Mouse (Mus musculus) G1E (cell line): ENCODE results near the gene Klhl3. TPM values are rescaled to one million over a fixed set of nuclear protein-coding genes. Genes with fewer than 3 reads are reported as not detected.

Source experiments
- ATAC-seq: 2 replicates; pipeline ENCODE4 v1.8.0; 2016; ENCODE audit warnings: mild to moderate bottlenecking; ENCODE audit not compliant: insufficient number of reproducible peaks, poor library complexity, low FRiP score, severe bottlenecking; ENCODE audit errors: extremely low read depth
- DNase-seq: peaks from one replicate; pipeline ENCODE4 v3.0.0; 2012; ENCODE audit warnings: low spot score
- H3K27me3 ChIP-seq: 2 replicates; pipeline ENCODE4 v1.6.1; 2012; ENCODE audit warnings: mild to moderate bottlenecking, low read length, inconsistent platforms; ENCODE audit not compliant: insufficient read depth
- H3K36me3 ChIP-seq: replicated peaks from 2 replicates; pipeline ENCODE3; 2012; ENCODE audit warnings: mild to moderate bottlenecking, inconsistent platforms
- H3K4me1 ChIP-seq: 2 replicates; pipeline ENCODE4 v1.6.1; 2012; ENCODE audit warnings: low read depth, low read length, inconsistent platforms, mixed read lengths; ENCODE audit not compliant: insufficient read depth
- H3K4me3 ChIP-seq: 2 replicates; pipeline ENCODE4 v1.5.1; 2012; ENCODE audit warnings: low read depth, mild to moderate bottlenecking, inconsistent platforms, low read length, moderate library complexity, mixed read lengths
- H3K9me3 ChIP-seq: replicated peaks from 2 replicates; pipeline ENCODE4 v1.6.1; 2012; ENCODE audit warnings: inconsistent platforms
- CTCF ChIP-seq: IDR thresholded peaks from 2 replicates; pipeline ENCODE4 v1.5.1; 2012; ENCODE audit warnings: low read depth, low read length, inconsistent platforms, mixed read lengths
- GATA1 ChIP-seq: IDR thresholded peaks from 2 replicates; pipeline ENCODE4 v1.6.1; 2012; ENCODE audit warnings: borderline replicate concordance, low read length, inconsistent platforms, mixed read lengths
- GATA2 ChIP-seq: IDR thresholded peaks from 2 replicates; pipeline ENCODE4 v1.6.1; 2012; ENCODE audit warnings: low read depth, low read length, inconsistent platforms, borderline replicate concordance
- POLR2AphosphoS5 ChIP-seq: IDR thresholded peaks from 2 replicates; pipeline ENCODE4 v1.6.1; 2012; ENCODE audit warnings: low read depth, low read length, inconsistent platforms; ENCODE audit not compliant: insufficient replicate concordance
- TAL1 ChIP-seq: conservative IDR thresholded peaks from 2 replicates; pipeline ENCODE4 v1.6.1; 2012; ENCODE audit warnings: low read depth, low read length, inconsistent platforms, mixed read lengths
- polyA plus RNA-seq: library from polyadenylated mRNA; stranded (reverse); fragments of >175 nt; gene quantifications from 2 replicates; pipeline ENCODE4 v1.2.3, GENCODE M21; 2012
- total RNA-seq, 2 experiments: library from RNA; stranded (forward) in 1 of 2; stranded (reverse) in 1 of 2; fragments of 200-1000 nt in 1 of 2; fragments of >200 nt in 1 of 2; fragmentation: Nextera tagmentation in 1 of 2; gene quantifications; 2 replicates each; pipeline ENCODE4 v1.2.3; 2014 to 2017

Klhl3 gene
- total and polyA plus RNA-seq, 3 experiments, result 0.05 TPM; not detected in 2

DNA sequence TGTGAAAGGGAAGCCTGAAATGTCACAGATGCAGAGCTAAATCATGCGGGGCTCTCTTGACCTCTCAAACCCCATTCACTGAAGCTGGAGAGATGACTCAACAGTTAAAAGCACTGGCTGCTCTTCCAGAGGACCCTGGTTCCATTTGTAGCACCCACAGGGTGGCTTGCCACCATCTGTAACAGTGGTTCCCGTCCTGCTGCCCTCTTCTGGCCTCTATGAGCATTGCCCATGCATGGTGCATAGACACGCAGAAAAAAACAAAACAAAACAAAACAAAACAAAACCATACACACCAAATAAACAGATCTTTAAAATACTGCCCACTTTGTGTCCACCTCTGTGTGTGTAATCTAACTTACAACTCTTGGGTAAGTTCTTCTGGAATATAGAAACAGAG, 65.3 kb downstream of the Klhl3 start:
- H3K36me3 ChIP-seq, result no peaks in the 10 kb centered on the region
- no peak overlapping the region for H3K4me3 ChIP-seq
- no peak for TF ChIP-seq TAL1
- TF ChIP-seq GATA2, result no peak
- TF ChIP-seq POLR2AphosphoS5, result no peak
- TF ChIP-seq CTCF, result no peak
- TF ChIP-seq GATA1, result no peak
- no peaks in the 10 kb centered on the region for H3K27me3 ChIP-seq
- peaks cover 75% of the 10 kb centered on the region for H3K9me3 ChIP-seq
- ATAC-seq (no peak), DNase-seq (no peak)
- no peaks in the 10 kb centered on the region for H3K4me1 ChIP-seq

DNA sequence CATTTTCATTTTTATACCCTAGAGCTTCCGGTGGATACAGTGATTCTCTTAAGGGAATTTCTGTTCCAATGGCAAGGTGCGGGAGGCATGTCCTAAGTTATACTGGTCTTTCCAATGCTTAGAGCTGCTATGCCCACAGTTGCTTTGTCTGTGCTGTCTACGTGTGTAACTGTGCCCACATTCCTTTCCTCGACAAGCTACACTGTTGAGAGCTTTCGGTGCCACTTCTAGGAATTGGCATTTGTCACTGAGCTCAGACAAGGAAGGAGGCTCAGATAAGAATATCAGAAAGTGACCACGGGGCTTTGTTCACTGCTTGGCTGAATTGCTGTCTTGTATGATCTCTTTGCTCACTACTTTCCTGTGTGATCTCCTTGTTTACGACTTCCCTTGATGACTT, 67.2 kb downstream of the Klhl3 start:
- ATAC-seq (no peak), DNase-seq (no peak)
- no peaks in the 10 kb centered on the region for H3K36me3 ChIP-seq
- peaks cover 72% of the 10 kb centered on the region for H3K9me3 ChIP-seq
- no peak overlapping the region for H3K4me3 ChIP-seq
- TF ChIP-seq TAL1 (no peak), GATA1 (no peak), CTCF (no peak), GATA2 (no peak), POLR2AphosphoS5 (no peak)
- H3K27me3 ChIP-seq, result no peaks in the 10 kb centered on the region
- H3K4me1 ChIP-seq, result no peaks in the 10 kb centered on the region

DNA sequence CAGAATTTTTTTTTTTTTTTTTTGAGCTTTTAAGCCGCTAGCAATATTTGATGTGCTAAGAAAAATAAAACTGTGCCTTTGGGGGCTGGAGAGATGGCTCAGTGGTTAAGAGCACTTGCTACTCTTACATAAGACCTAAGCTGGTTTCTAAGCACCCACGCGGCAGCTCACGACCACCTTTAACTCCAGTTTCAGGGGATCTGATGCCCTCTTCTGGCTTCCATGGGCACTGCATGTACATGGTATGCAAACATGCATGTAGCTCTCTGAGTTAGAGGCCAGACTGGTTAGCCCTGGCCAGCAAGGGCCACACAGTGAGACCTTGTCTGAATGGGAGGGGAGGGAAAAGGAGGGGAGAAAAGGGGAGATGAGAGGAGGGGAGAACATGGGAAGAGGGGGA, 68.1 kb downstream of the Klhl3 start:
- TF ChIP-seq GATA1 (no peak), TAL1 (no peak), GATA2 (no peak), POLR2AphosphoS5 (no peak), CTCF (no peak)
- ATAC-seq (no peak), DNase-seq (no peak)
- Histone ChIP-seq H3K36me3 (no peaks in the 10 kb centered on the region), H3K27me3 (no peaks in the 10 kb centered on the region), H3K4me1 (no peaks in the 10 kb centered on the region), H3K4me3 (no peak overlapping the region), H3K9me3 (peaks cover 71% of the 10 kb centered on the region)

DNA sequence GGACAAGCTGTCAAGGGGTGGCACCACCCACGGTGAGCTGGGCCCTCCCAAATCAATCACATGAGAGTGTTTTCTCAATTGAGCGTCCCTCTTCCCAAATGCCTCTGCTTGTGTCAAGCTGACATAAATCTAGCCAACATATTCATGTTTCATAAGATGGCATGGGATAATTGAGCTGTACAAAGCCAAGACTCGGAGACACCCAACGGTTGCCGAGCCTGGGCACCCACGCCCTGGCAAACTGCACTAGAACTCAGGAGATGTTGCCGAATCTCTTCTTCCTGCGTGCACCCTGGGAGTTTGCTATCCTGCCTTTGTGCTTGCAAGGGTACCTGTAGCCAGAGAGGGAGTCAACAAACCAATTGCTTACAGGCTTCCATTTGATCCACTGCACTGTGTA, 70.1 kb downstream of the Klhl3 start:
- Histone ChIP-seq H3K27me3 (no peaks in the 10 kb centered on the region), H3K36me3 (no peaks in the 10 kb centered on the region), H3K4me1 (no peaks in the 10 kb centered on the region), H3K4me3 (no peak overlapping the region), H3K9me3 (peaks cover 67% of the 10 kb centered on the region)
- DNase-seq (no peak), ATAC-seq (no peak)
- TF ChIP-seq POLR2AphosphoS5, result no peak
- TF ChIP-seq CTCF, result no peak
- no peak for TF ChIP-seq TAL1
- no peak for TF ChIP-seq GATA2

DNA sequence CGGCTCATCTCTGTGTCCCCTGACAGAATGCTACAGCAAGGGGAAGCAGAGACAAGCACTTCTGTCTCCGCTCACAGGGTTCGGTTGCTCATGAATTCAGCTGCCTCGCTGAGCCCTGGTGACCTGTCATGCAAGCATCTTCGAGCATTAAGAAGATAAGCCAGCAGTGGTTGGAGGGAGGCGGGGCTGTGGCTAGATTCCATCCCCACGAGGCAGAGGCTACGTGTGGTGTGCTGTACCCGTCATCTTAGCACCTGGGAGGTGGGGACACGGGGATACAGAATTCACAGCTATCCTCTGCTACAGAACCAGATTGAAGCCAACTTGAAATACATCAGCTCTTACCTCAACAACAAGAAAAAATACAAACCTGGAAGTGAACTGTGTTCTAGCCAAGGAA, 73.3 kb downstream of the Klhl3 start:
- Histone ChIP-seq H3K4me3 (no peak overlapping the region), H3K36me3 (no peaks in the 10 kb centered on the region), H3K4me1 (no peaks in the 10 kb centered on the region), H3K27me3 (no peaks in the 10 kb centered on the region), H3K9me3 (peaks cover 61% of the 10 kb centered on the region)
- no peak for DNase-seq
- TF ChIP-seq GATA1, result no peak
- TF ChIP-seq TAL1, result no peak
- no peak for TF ChIP-seq POLR2AphosphoS5
- TF ChIP-seq CTCF, result no peak
- TF ChIP-seq GATA2, result no peak
- ATAC-seq, result no peak

DNA sequence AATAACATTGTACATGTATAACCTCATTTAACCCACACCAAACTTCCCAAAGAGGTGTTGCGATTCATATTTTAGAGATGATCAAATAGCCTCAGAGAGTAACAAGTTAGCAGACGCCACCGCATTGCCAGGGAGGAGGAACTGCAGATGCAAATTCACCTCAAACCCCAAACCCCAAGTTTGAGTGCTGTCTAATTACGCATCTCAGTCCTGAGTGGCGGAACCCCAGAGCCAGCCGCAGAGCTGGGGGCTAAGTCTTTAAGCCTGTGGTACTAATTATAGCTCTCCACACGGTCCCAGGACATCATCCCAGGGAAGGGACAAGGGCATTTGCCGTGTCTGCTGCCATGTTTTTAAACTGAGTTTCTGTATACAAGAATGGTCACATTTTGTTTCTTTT, 75.9 kb downstream of the Klhl3 start:
- Histone ChIP-seq H3K9me3 (peaks cover 53% of the 10 kb centered on the region), H3K4me3 (no peak overlapping the region), H3K36me3 (no peaks in the 10 kb centered on the region), H3K4me1 (no peaks in the 10 kb centered on the region), H3K27me3 (no peaks in the 10 kb centered on the region)
- ATAC-seq, result no peak
- TF ChIP-seq TAL1 (no peak), CTCF (no peak), POLR2AphosphoS5 (no peak), GATA2 (no peak), GATA1 (no peak)
- no peak for DNase-seq

DNA sequence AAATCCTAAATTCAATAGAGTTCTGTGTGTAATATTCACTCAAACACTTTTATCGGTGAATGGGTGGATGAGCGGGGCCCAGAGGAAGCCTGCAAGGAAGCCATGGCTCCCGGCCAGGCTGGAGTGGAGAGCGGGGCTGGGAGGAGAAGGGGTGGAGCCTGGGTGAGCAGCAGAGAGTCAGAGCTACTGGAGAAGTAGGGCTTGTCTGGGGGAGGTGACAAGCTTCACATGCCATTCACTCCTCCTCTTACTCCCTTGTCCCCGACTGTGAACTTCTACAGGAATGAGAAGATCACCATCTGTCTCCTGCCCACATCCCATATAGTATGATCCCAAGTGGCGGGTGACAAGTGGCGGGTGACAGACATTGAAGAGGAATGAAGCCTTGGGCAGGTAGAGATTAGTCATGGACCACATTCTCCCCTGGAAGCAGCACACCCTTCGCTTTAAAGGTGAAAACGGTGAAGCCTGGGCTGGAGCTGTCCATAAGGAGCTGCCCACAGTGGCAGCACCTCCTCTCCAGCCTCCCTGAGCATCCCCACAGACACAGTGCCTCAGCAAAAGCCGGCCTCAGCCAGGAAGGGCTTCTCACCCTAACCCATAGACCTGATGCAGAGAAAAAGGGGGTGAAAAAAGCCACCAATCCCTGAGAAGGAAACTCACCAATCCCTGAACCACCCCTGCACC, 77.8 kb downstream of the Klhl3 start:
- no peaks in the 10 kb centered on the region for H3K27me3 ChIP-seq
- no peak for DNase-seq
- H3K4me1 ChIP-seq, result no peaks in the 10 kb centered on the region
- no peak for ATAC-seq
- TF ChIP-seq TAL1 (no peak), CTCF (no peak), GATA1 (no peak), GATA2 (no peak), POLR2AphosphoS5 (no peak)
- H3K4me3 ChIP-seq, result no peak overlapping the region
- no peaks in the 10 kb centered on the region for H3K36me3 ChIP-seq
- H3K9me3 ChIP-seq, result peaks cover 61% of the 10 kb centered on the region
